Mouse (Mus musculus) heart, postnatal 0 days (tissue): ENCODE measurements around the gene Adrm1. TPM values are rescaled to one million over a fixed set of nuclear protein-coding genes. Genes with fewer than 3 reads are reported as not detected.
A peak's percentile ranks its signal among the peaks of the same experiment; 100 is the strongest.

Source experiments
- ATAC-seq: fragments of 200-750 bp; cut with Nextera tagmentation; 2 replicates; pipeline ENCODE4 v1.8.0; 2017; ENCODE audit warnings: low read depth, moderate number of reproducible peaks, moderate library complexity; ENCODE audit not compliant: insufficient read depth
- DNase-seq: peaks from one replicate; pipeline ENCODE4 v3.0.0-alpha.2; 2016; ENCODE audit warnings: low spot score
- H3K27ac ChIP-seq: fragments of 300-500 bp; sonication (generic); 2 replicates; pipeline ENCODE4 v1.5.1; 2014; ENCODE audit warnings: low read depth, mild to moderate bottlenecking
- H3K27me3 ChIP-seq: fragments of 300-500 bp; sonication (generic); 2 replicates; pipeline ENCODE4 v1.6.1; 2014; ENCODE audit warnings: low read length, mixed read lengths; ENCODE audit not compliant: control insufficient read depth, insufficient read depth
- H3K36me3 ChIP-seq: fragments of 300-500 bp; sonication (generic); replicated peaks from 2 replicates; pipeline ENCODE4 v1.6.1; 2014; ENCODE audit warnings: low read length, mixed read lengths; ENCODE audit not compliant: control insufficient read depth, insufficient read depth
- H3K4me1 ChIP-seq: fragments of 300-500 bp; sonication (generic); 2 replicates; pipeline ENCODE4 v1.6.1; 2014; ENCODE audit warnings: antibody characterized with exemption; ENCODE audit not compliant: control insufficient read depth, insufficient read depth
- H3K4me2 ChIP-seq: fragments of 300-500 bp; sonication (generic); 2 replicates; pipeline ENCODE4 v1.6.1; 2014; ENCODE audit warnings: low read depth, mild to moderate bottlenecking, low read length, moderate library complexity
- H3K4me3 ChIP-seq: fragments of 300-500 bp; sonication (generic); 2 replicates; pipeline ENCODE4 v1.5.1; 2014; ENCODE audit warnings: low read depth, low read length
- H3K9ac ChIP-seq: fragments of 300-500 bp; sonication (generic); replicated peaks from 2 replicates; pipeline ENCODE4 v1.6.1; 2014; ENCODE audit warnings: low read depth, low read length, mixed read lengths
- H3K9me3 ChIP-seq: fragments of 300-500 bp; sonication (generic); replicated peaks from 2 replicates; pipeline ENCODE4 v1.6.1; 2016; ENCODE audit warnings: low read length; ENCODE audit not compliant: control insufficient read depth
- CTCF ChIP-seq: IDR thresholded peaks from 2 replicates; pipeline ENCODE4 v1.5.1; 2016; ENCODE audit warnings: antibody characterized with exemption, control low read depth, low read depth
- EP300 ChIP-seq: IDR thresholded peaks from 2 replicates; pipeline ENCODE4 v1.6.1; 2016; ENCODE audit warnings: antibody characterized with exemption, low read depth
- WGBS: fragments of 180-500 bp; shearing (Covaris S2); extraction: QIAGEN DNeasy Blood & Tissue Kit; methylation state at CpG from one replicate; pipeline ENCODE4 v1.1.7; 2014; 5-methylcytosine and 5-hydroxymethylcytosine counted together
- polyA plus RNA-seq: library from polyadenylated mRNA; unstranded; fragments of >200 nt; fragmentation: Nextera tagmentation; extraction: Ambion mirVana; gene quantifications from 2 replicates; pipeline ENCODE4 v1.2.1, GENCODE M21; 2015
- total RNA-seq: library from RNA; depleted of rRNA; stranded (reverse); fragments of >200 nt; gene quantifications from 2 replicates; pipeline ENCODE4 v1.2.3, GENCODE M21; 2014; ENCODE audit warnings: low replicate concordance

Adrm1 gene
- total and polyA plus RNA-seq, 2 experiments from 2014 or later, result 74.5 to 156 TPM

GRCm38 (mm10) chr2:180202805-180203204 lies 31.5 kb downstream of the Adrm1 start:
- WGBS, result 66% methylated on average over 10 of the region's 10 CpGs
- DNase-seq (no peak), ATAC-seq (no peak)
- TF ChIP-seq EP300, result no peak
- TF ChIP-seq CTCF, result no peak
- H3K9me3 ChIP-seq, result no peaks in the 10 kb centered on the region
- H3K9ac ChIP-seq, result no peak overlapping the region
- H3K36me3 ChIP-seq, result peaks cover 20% of the 10 kb centered on the region; the same call in 1 of the 2 replicates
- H3K4me1 ChIP-seq, result 0 out of 2 replicates have a peak, but pooled peaks cover 12% of the 10 kb centered on the region
- H3K27me3 ChIP-seq, result no peaks in the 10 kb centered on the region
- H3K4me2 ChIP-seq, result no peak overlapping the region
- no peak overlapping the region for H3K4me3 ChIP-seq
- no peak overlapping the region for H3K27ac ChIP-seq

DNA sequence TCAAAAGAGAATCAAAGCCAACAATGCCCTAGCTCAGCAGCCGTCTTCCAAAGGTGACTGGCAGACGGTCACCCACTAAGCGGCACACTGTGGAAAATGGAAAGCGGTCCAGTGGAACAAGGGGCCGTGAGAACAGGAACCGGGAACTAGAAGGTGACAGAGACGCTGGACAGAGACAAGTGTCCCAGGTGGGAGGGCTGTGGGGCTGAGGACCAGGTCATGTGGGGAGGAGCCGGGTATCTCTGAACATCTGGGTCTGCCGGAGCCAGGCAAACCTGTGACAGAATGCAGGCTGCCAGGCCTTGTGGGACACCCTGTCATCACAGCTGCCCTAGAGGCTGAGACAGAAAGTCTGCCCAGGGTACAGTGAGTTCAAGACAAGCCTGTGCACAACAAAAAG lies 33.2 kb downstream of the Adrm1 start:
- 0 out of 2 replicates have a peak, but pooled peaks cover 12% of the 10 kb centered on the region for H3K4me1 ChIP-seq
- DNase-seq (no peak), ATAC-seq (no peak)
- H3K36me3 ChIP-seq, result peaks cover 11% of the 10 kb centered on the region; the same call in 1 of the 2 replicates
- TF ChIP-seq EP300 (no peak), CTCF (no peak)
- 0 out of 2 replicates have a peak overlapping the region, but pooled peaks have one; percentile 13 for H3K27ac ChIP-seq
- no peaks in the 10 kb centered on the region for H3K27me3 ChIP-seq
- no peak overlapping the region for H3K9ac ChIP-seq
- 51% methylated on average over 9 of the region's 9 CpGs for WGBS
- no peak overlapping the region for H3K4me2 ChIP-seq
- no peaks in the 10 kb centered on the region for H3K9me3 ChIP-seq
- H3K4me3 ChIP-seq, result no peak overlapping the region

DNA sequence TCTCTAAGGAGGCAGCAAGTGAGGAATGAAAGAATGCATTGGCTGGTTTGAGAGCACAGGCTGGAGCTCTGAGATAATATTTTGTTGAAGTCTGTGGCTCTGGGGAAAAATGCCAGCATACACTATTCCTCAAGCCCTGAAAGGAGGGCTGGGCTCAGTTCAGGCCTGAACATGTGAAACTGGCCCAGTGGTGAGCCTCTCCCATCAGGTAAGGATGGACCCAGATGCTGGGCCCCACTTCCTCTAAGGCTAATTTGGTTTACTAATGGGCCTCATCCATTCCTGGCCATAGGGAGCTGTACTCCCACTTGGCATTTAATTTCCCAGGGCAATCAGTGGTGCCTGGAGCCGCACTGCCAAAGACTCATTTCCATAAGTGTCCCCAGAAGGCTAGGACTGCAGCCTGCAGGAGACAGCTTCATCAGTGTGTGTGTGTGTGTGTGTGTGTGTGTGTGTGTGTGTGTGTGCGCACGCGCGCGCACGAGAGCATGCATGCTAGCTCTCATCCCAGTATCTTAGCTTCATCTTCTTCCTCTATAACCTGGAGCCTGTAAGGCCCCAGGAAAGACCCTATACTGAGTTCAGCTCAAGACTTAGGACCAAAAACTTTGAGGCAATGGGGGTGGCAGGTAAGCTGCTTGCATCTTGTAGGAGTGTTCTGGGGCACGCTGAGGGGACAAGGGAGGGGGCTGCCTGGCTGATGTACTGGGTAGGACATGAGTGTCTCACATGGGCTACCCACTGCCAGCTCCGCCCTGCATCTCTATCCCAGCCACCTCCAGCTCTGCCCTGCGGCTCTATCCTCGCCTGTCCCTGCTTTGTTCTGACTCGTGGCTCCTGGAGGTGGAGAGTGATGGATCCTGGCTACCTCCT lies 34.0 kb downstream of the Adrm1 start:
- TF ChIP-seq CTCF (no peak), EP300 (no peak)
- H3K27me3 ChIP-seq, result no peaks in the 10 kb centered on the region
- no peaks in the 10 kb centered on the region for H3K9me3 ChIP-seq
- no peak overlapping the region for H3K4me2 ChIP-seq
- H3K36me3 ChIP-seq, result peaks cover 8% of the 10 kb centered on the region; the same call in 1 of the 2 replicates
- 78% methylated on average over 12 of the region's 12 CpGs for WGBS
- H3K4me1 ChIP-seq, result 0 out of 2 replicates have a peak, but pooled peaks cover 12% of the 10 kb centered on the region
- DNase-seq (no peak), ATAC-seq (peak; percentile 25; the same call in 1 of the 2 replicates)
- peak overlapping the region; percentile 24; the same call in 1 of the 2 replicates for H3K27ac ChIP-seq
- no peak overlapping the region for H3K4me3 ChIP-seq
- H3K9ac ChIP-seq, result no peak overlapping the region

DNA sequence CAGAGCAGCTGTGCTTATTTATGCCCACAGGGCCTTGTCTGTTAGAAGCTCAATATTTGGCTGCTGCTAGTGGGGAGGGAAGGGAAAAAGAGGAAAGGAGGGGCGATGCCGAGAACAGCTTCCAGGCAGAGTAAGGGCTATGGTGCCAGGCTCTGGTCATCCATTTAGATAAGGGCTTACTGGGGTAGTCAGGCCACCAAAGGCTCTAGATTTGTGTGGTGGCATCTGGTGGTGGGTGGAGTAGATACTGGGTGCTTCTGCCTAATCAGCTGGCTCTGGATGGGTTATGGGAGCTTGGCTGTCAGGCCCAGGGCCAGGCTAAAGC lies 34.6 kb downstream of the Adrm1 start:
- TF ChIP-seq EP300, result no peak
- Histone ChIP-seq H3K9ac (no peak overlapping the region), H3K4me1 (0 out of 2 replicates have a peak, but pooled peaks cover 12% of the 10 kb centered on the region), H3K9me3 (no peaks in the 10 kb centered on the region), H3K27ac (peak overlapping the region; percentile 24; the same call in 1 of the 2 replicates), H3K4me2 (no peak overlapping the region), H3K4me3 (no peak overlapping the region), H3K36me3 (peaks cover 7% of the 10 kb centered on the region; the same call in 1 of the 2 replicates), H3K27me3 (no peaks in the 10 kb centered on the region)
- no peak for DNase-seq
- WGBS, result 51% methylated on average over 2 of the region's 2 CpGs
- ATAC-seq, result peak; percentile 44

DNA sequence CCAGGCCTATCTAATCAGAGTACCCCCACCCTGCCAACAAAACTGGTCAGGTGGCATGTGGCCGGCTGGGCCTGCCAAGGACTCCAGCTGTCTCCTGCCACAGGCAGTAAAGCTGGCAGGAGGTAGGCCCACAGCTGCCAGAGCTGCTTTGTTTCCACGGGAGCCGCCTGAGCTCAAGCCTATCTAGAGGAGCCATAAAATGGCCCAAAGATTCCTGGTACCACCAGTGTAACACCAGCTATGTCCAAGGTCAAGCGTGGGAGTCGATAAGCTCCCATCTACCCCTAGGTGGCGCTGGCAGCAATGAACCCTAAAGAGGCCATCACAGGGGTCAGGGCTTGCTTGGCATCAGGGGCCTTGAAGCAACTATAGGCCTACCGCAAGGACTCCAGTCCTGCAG lies 36.6 kb downstream of the Adrm1 start:
- H3K4me1 ChIP-seq, result 0 out of 2 replicates have a peak, but pooled peaks cover 12% of the 10 kb centered on the region
- H3K4me2 ChIP-seq, result no peak overlapping the region
- no peaks in the 10 kb centered on the region for H3K27me3 ChIP-seq
- no peak overlapping the region for H3K9ac ChIP-seq
- peaks cover 3% of the 10 kb centered on the region; the same call in 1 of the 2 replicates for H3K9me3 ChIP-seq
- no peak overlapping the region for H3K4me3 ChIP-seq
- TF ChIP-seq EP300 (no peak), CTCF (peak; percentile 56)
- no peaks in the 10 kb centered on the region for H3K36me3 ChIP-seq
- 35% methylated on average over 7 of the region's 7 CpGs for WGBS
- peak; percentile 59 for ATAC-seq
- peak; percentile 49 for DNase-seq
- H3K27ac ChIP-seq, result peak overlapping the region; percentile 69
